Mouse (Mus musculus) stomach, embryonic 14.5 days (tissue): ENCODE measurements at regions not wholly inside any gene's neighbourhood (a gene's known extent, or its start where the extent isn't known, plus 50 kb on each side); places are given as distances from the start of the nearest gene placed in this dataset.

Experiments
- ATAC-seq: fragments of 200-750 bp; cut with Nextera tagmentation; 2 replicates; pipeline ENCODE4 v1.8.0; 2017; ENCODE audit warnings: low read depth, moderate TSS enrichment; ENCODE audit not compliant: insufficient number of reproducible peaks, insufficient read depth, low FRiP score
- H3K27ac ChIP-seq: fragments of 300-500 bp; sonication (generic); 2 replicates; pipeline ENCODE4 v1.5.1; 2014; ENCODE audit warnings: mild to moderate bottlenecking, low read length, moderate library complexity, mixed read lengths
- H3K27me3 ChIP-seq: fragments of 300-500 bp; sonication (generic); 2 replicates; pipeline ENCODE4 v1.6.1; 2014; ENCODE audit warnings: low read length, control low read depth, mixed read lengths; ENCODE audit not compliant: control insufficient read depth, insufficient read depth
- H3K36me3 ChIP-seq: fragments of 300-500 bp; sonication (generic); 2 replicates; pipeline ENCODE4 v1.6.1; 2014; ENCODE audit warnings: mild to moderate bottlenecking, control low read depth, low read length, moderate library complexity, mixed read lengths; ENCODE audit not compliant: control insufficient read depth, insufficient read depth
- H3K4me1 ChIP-seq: fragments of 300-500 bp; sonication (generic); 2 replicates; pipeline ENCODE4 v1.6.1; 2014; ENCODE audit warnings: low read length, control low read depth, mixed read lengths; ENCODE audit not compliant: control insufficient read depth, insufficient read depth
- H3K4me2 ChIP-seq: fragments of 300-500 bp; sonication (generic); replicated peaks from 2 replicates; pipeline ENCODE4 v1.6.1; 2014; ENCODE audit warnings: low read depth, low read length, control low read depth
- H3K4me3 ChIP-seq: fragments of 300-500 bp; sonication (generic); 2 replicates; pipeline ENCODE4 v1.5.1; 2014; ENCODE audit warnings: low read depth, low read length, control low read depth
- H3K9ac ChIP-seq: fragments of 300-500 bp; sonication (generic); replicated peaks from 2 replicates; pipeline ENCODE4 v1.6.1; 2014; ENCODE audit warnings: low read depth, mild to moderate bottlenecking, control low read depth, low read length, moderate library complexity, mixed read lengths
- H3K9me3 ChIP-seq: fragments of 300-500 bp; sonication (generic); 2 replicates; pipeline ENCODE4 v1.6.1; 2016; ENCODE audit warnings: low read depth, low read length, control low read depth; ENCODE audit not compliant: control insufficient read depth
- WGBS: fragments of 180-500 bp; shearing (Covaris S2); extraction: QIAGEN DNeasy Blood & Tissue Kit; methylation state at CpG from one replicate; pipeline ENCODE4 v1.1.7; 2014; 5-methylcytosine and 5-hydroxymethylcytosine counted together

DNA sequence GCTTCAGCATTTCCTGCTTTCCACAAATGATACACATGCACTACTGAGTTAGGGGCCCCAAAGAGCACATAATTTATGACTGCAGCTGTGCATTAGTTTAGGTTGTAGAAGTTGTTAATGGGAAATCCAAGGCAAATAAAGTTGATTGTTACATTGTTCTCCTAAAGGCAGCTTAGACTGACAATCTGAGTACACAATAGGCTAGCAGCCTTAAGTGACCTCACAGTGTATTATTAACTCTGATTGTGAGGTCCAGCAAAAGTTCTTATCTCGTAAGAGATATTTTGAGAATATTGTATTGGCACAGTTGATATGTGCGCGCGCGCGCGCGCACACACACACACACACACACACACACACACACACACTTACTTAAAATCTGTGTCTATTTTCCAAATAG, 70.5 kb upstream of the Yae1d1 start:
- H3K9ac ChIP-seq = no peak overlapping the region
- no peaks in the 10 kb centered on the region for H3K36me3 ChIP-seq
- H3K4me3 ChIP-seq = no peak overlapping the region
- 82% methylated on average over 8 of the region's 8 CpGs for WGBS
- H3K27ac ChIP-seq = no peak overlapping the region
- peak; percentile 58; the same call in 1 of the 2 replicates for ATAC-seq
- no peak overlapping the region for H3K4me2 ChIP-seq
- H3K9me3 ChIP-seq = no peaks in the 10 kb centered on the region
- H3K4me1 ChIP-seq = no peaks in the 10 kb centered on the region
- H3K27me3 ChIP-seq = no peaks in the 10 kb centered on the region

GRCm38 (mm10) chr13:18060265-18060664, 67.1 kb upstream of the Yae1d1 start:
- WGBS = 84% methylated on average over 2 of the region's 2 CpGs
- ATAC-seq = no peak
- H3K27ac ChIP-seq = no peak overlapping the region
- H3K27me3 ChIP-seq = no peaks in the 10 kb centered on the region
- no peak overlapping the region for H3K4me2 ChIP-seq
- H3K36me3 ChIP-seq = no peaks in the 10 kb centered on the region
- H3K4me1 ChIP-seq = no peaks in the 10 kb centered on the region
- no peaks in the 10 kb centered on the region for H3K9me3 ChIP-seq
- no peak overlapping the region for H3K9ac ChIP-seq
- no peak overlapping the region for H3K4me3 ChIP-seq

DNA sequence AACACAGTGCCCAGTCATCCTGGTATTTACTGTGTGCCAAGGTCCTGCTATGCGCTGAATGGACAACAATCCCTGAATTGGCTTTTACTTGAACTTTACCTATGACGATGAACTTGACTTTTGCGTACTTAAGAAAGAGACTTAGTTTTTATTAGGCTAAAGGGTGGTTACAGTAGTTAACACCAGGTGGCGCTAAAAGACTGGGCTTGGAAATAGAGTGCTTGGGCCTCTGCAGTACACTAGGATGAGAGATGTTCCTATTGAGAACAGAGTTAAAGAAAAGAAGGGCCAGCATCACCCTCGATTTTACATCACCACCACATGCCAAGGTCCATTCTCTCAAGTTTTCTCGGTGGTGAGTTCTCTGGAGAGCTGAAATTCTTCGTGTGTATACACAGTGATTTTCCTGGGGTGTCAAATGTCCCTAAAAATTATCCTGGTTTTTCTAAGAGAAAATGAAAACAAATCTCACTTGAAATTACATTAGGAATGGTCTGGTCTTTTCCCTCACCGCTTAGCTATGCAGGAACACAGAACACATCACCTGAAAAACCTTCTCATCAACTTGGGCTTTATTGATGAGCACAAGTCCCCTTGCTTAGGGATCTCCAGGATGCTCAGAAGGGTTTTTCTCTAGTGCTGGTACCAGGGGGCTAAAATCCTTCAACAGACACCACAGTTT, 64.2 kb upstream of the Yae1d1 start:
- peak; percentile 67; the same call in 1 of the 2 replicates for ATAC-seq
- Histone ChIP-seq H3K9me3 (no peaks in the 10 kb centered on the region), H3K27ac (no peak overlapping the region), H3K36me3 (no peaks in the 10 kb centered on the region), H3K9ac (no peak overlapping the region), H3K4me3 (no peak overlapping the region), H3K4me2 (no peak overlapping the region), H3K27me3 (no peaks in the 10 kb centered on the region), H3K4me1 (no peaks in the 10 kb centered on the region)
- 31% methylated on average over 8 of the region's 8 CpGs for whole genome bisulfite sequencing

DNA sequence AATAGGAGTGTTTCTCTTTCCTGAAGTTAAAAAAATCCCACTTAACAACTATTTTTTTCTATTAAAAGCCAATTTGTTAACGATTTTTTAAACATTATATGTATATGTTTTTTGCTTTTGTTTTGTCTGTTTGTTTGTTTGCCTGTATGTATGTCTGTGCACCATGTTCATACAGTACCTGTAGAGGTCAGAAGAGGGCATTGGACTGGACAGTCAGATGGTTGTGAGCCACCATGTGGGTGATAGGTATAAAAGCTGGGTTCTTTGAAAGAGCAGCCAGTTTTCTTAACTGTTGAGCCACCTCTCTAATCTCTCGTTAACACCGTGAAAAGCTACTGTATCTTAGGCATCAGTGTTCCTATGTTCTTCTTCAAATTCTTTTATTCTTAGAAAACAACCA, 63.7 kb upstream of the Yae1d1 start:
- H3K27ac ChIP-seq = no peak overlapping the region
- ATAC-seq = no peak
- no peaks in the 10 kb centered on the region for H3K27me3 ChIP-seq
- WGBS = 64% methylated on average over 3 of the region's 3 CpGs
- H3K4me3 ChIP-seq = no peak overlapping the region
- H3K4me2 ChIP-seq = no peak overlapping the region
- no peak overlapping the region for H3K9ac ChIP-seq
- H3K36me3 ChIP-seq = no peaks in the 10 kb centered on the region
- H3K4me1 ChIP-seq = no peaks in the 10 kb centered on the region
- no peaks in the 10 kb centered on the region for H3K9me3 ChIP-seq

DNA sequence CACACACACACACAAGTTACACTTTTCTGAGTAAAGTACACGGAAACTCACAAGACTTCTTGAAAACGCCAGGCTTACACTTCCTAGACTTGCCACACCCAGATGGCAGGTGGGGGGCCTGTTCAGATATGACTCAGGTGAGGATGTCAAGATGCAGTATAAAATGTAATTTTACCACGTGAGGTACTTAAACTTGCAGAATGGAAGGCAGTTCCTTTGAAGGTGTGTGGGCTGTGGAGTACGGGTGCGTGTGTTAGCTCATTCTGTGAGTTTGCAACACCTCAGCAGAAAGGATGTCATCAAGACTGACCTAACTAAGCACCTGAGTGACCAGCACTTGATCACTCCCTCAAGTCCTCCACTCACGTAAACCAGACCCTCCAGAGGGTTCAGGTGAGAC, 50.0 kb upstream of the Yae1d1 start:
- WGBS = 90% methylated on average over 6 of the region's 6 CpGs
- H3K27ac ChIP-seq = no peak overlapping the region
- no peak for ATAC-seq
- H3K4me1 ChIP-seq = no peaks in the 10 kb centered on the region
- no peaks in the 10 kb centered on the region for H3K27me3 ChIP-seq
- H3K9me3 ChIP-seq = no peaks in the 10 kb centered on the region
- no peak overlapping the region for H3K4me3 ChIP-seq
- H3K9ac ChIP-seq = no peak overlapping the region
- no peak overlapping the region for H3K4me2 ChIP-seq
- no peaks in the 10 kb centered on the region for H3K36me3 ChIP-seq
